Mouse (Mus musculus) midbrain, embryonic 13.5 days (tissue): ENCODE data around the gene Mfsd12. TPM values are rescaled to one million over a fixed set of nuclear protein-coding genes. Genes with fewer than 3 reads are reported as not detected.

Experiments
- ATAC-seq: fragments of 200-750 bp; cut with Nextera tagmentation; 2 replicates; pipeline ENCODE4 v1.8.0; 2017; ENCODE audit warnings: mild to moderate bottlenecking, moderate TSS enrichment, moderate library complexity
- H3K27ac ChIP-seq: fragments of 300-500 bp; sonication (generic); 2 replicates; pipeline ENCODE4 v1.5.1; 2015; ENCODE audit warnings: inconsistent platforms, mild to moderate bottlenecking, moderate library complexity
- H3K27me3 ChIP-seq: fragments of 300-500 bp; sonication (generic); 2 replicates; pipeline ENCODE4 v1.6.1; 2015; ENCODE audit warnings: mild to moderate bottlenecking, inconsistent platforms
- H3K36me3 ChIP-seq: fragments of 300-500 bp; sonication (generic); 2 replicates; pipeline ENCODE4 v1.6.1; 2015; ENCODE audit warnings: mild to moderate bottlenecking, inconsistent platforms
- H3K4me1 ChIP-seq: fragments of 300-500 bp; sonication (generic); replicated peaks from 2 replicates; pipeline ENCODE4 v1.6.1; 2015; ENCODE audit warnings: inconsistent platforms
- H3K4me2 ChIP-seq: fragments of 300-500 bp; sonication (generic); replicated peaks from 2 replicates; pipeline ENCODE4 v1.6.1; 2015; ENCODE audit warnings: moderate library complexity, mild to moderate bottlenecking, inconsistent platforms
- H3K4me3 ChIP-seq: fragments of 300-500 bp; sonication (generic); replicated peaks from 2 replicates; pipeline ENCODE4 v1.5.1; 2015; ENCODE audit warnings: mild to moderate bottlenecking, inconsistent platforms
- H3K9ac ChIP-seq: fragments of 300-500 bp; sonication (generic); replicated peaks from 2 replicates; pipeline ENCODE4 v1.6.1; 2015; ENCODE audit warnings: mild to moderate bottlenecking, inconsistent platforms
- H3K9me3 ChIP-seq: fragments of 300-500 bp; sonication (generic); 2 replicates; pipeline ENCODE4 v1.6.1; 2016; ENCODE audit warnings: mild to moderate bottlenecking, inconsistent platforms
- WGBS: fragments of 180-500 bp; shearing (Covaris S2); methylation state at CpG from one replicate; pipeline ENCODE4 v1.1.7; 2015; 5-methylcytosine and 5-hydroxymethylcytosine counted together
- microRNA-seq: library from miRNA; unstranded; fragments of <30 nt; microRNA quantifications from one replicate; pipeline ENCODE4, GENCODE M21; 2016
- polyA plus RNA-seq: library from polyadenylated mRNA; unstranded; fragments of >200 nt; fragmentation: Nextera tagmentation; extraction: Ambion mirVana; gene quantifications from 2 replicates; pipeline ENCODE4 v1.2.1, GENCODE M21; 2015

Mfsd12 gene
- polyA plus RNA-seq, 1 experiment from 2014 or later = 10.1 TPM

DNA sequence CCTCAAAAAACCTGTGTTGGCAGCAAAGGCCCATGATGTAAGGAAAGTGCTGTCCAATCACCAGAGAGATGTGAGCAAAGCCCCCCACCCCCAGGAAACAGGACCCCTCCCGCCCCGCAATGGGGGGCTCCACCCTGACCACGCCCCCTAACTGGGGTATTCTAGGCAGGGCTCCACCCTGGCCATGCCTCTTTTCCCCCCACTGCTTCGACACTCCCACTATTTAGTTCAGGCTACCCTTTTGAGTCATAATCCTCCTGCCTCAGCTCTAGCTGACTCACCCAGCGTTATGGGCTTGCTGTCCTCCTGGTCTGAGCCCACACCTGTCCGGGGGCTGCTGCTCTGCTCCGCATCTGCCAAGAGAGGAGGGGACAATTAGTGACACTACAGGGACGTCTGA lies 52.0 kb downstream of the Mfsd12 start:
- no peak for ATAC-seq
- H3K9ac ChIP-seq = no peak overlapping the region
- no peak overlapping the region; the same call in 1 of the 2 replicates for H3K27ac ChIP-seq
- H3K4me3 ChIP-seq = no peak overlapping the region
- peaks cover 38% of the 10 kb centered on the region for H3K36me3 ChIP-seq
- H3K9me3 ChIP-seq = no peaks in the 10 kb centered on the region
- peaks cover 82% of the 10 kb centered on the region for H3K4me1 ChIP-seq
- WGBS = 17% methylated on average over 8 of the region's 8 CpGs
- H3K4me2 ChIP-seq = 0 out of 2 replicates have a peak overlapping the region, but pooled peaks have one; percentile 9
- peaks cover 43% of the 10 kb centered on the region for H3K27me3 ChIP-seq

- no peak overlapping the region for H3K27ac ChIP-seq
- H3K9me3 ChIP-seq = no peaks in the 10 kb centered on the region
- H3K27me3 ChIP-seq = peaks cover 37% of the 10 kb centered on the region
- peaks cover 93% of the 10 kb centered on the region for H3K4me1 ChIP-seq
- H3K4me3 ChIP-seq = no peak overlapping the region
- H3K4me2 ChIP-seq = no peak overlapping the region
- no peak overlapping the region for H3K9ac ChIP-seq
- no peak for ATAC-seq
- 72% methylated on average over 4 of the region's 4 CpGs for WGBS
- peaks cover 30% of the 10 kb centered on the region for H3K36me3 ChIP-seq
Measured at GRCm38 (mm10) chr10:81410350-81410749, 53.1 kb downstream of the Mfsd12 start.

- 80% methylated on average over 9 of the region's 9 CpGs for WGBS
- no peak for ATAC-seq
Measured at GRCm38 (mm10) chr10:81410981-81411380, 53.7 kb downstream of the Mfsd12 start.

GRCm38 (mm10) chr10:81411471-81412400 lies 54.4 kb downstream of the Mfsd12 start:
- peak overlapping the region; percentile 67 for H3K27ac ChIP-seq
- ATAC-seq = no peak; the same call in 1 of the 2 replicates
- peaks cover 17% of the 10 kb centered on the region; the same call in 1 of the 2 replicates for H3K36me3 ChIP-seq
- H3K9me3 ChIP-seq = no peaks in the 10 kb centered on the region
- 68% methylated on average over 18 of the region's 18 CpGs for WGBS
- peaks cover 89% of the 10 kb centered on the region for H3K4me1 ChIP-seq
- H3K27me3 ChIP-seq = peaks cover 25% of the 10 kb centered on the region
- H3K9ac ChIP-seq = 0 out of 2 replicates have a peak overlapping the region, but pooled peaks have one; percentile 7
- no peak overlapping the region for H3K4me3 ChIP-seq
- no peak overlapping the region for H3K4me2 ChIP-seq

More at GRCm38 (mm10) chr10:81410981-81411380, 53.7 kb downstream of the Mfsd12 start:
- H3K36me3 ChIP-seq = peaks cover 24% of the 10 kb centered on the region
- H3K27ac ChIP-seq = peak overlapping the region; percentile 67; the same call in 1 of the 2 replicates
- peaks cover 31% of the 10 kb centered on the region for H3K27me3 ChIP-seq
- no peak overlapping the region for H3K9ac ChIP-seq
- no peak overlapping the region for H3K4me2 ChIP-seq
- H3K4me3 ChIP-seq = no peak overlapping the region
- peaks cover 91% of the 10 kb centered on the region for H3K4me1 ChIP-seq
- H3K9me3 ChIP-seq = no peaks in the 10 kb centered on the region

GRCm38 (mm10) chr10:81412586-81413309 lies 55.5 kb downstream of the Mfsd12 start:
- H3K27ac ChIP-seq = peak overlapping the region; percentile 67
- peaks cover 89% of the 10 kb centered on the region for H3K4me1 ChIP-seq
- peaks cover 18% of the 10 kb centered on the region for H3K27me3 ChIP-seq
- no peak overlapping the region for H3K4me3 ChIP-seq
- H3K36me3 ChIP-seq = peaks cover 7% of the 10 kb centered on the region; the same call in 1 of the 2 replicates
- no peak overlapping the region for H3K4me2 ChIP-seq
- no peak for ATAC-seq
- 0 out of 2 replicates have a peak overlapping the region, but pooled peaks have one; percentile 7 for H3K9ac ChIP-seq
- 76% methylated on average over 16 of the region's 16 CpGs for WGBS
- H3K9me3 ChIP-seq = no peaks in the 10 kb centered on the region

DNA sequence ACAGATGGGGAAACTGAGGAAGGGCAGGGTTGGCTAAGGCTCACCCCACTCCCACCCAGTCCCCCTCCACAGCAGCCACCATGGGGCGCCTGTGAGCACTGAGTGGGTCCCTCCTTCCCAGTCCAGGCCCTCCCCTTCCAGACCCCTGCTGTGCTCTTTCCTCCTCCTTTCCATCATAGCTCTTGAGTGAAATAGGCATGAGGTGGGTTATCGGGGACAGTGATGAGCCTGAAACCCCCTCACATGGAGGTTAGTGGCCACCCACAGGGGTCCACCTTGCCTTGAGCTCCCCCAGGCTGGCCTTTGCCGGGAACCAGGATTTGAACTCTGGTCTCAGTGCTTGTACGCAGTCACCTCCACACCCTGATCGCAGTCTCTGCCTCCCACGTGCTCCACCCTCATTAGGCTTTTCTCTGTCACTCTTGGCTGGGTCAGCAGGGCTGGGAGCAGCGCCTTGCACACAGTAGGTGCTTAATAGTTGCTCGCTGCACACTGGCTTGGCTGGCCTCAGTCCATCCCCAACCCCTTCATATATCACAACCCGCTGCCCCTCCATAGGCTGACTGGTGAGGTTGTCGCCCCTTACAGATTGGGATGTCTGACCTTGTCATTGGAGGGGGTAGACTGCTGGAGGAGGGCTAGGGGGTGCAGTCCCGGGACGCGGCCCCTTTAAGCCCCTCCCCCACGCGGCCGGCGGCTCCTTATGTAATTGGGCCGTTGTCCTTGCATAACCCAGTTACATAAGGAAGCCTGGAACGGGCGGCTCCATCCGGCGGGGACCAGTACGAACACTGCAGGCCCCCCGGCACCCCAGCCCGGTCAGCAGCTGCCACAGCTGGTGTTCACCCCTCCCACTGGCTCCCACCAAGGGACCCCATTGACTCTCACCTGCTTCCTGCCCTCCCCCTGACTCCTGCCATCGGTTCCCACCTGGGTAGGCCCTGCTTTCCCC lies 56.3 kb downstream of the Mfsd12 start:
- Histone ChIP-seq H3K4me2 (peak overlapping the region; percentile 32), H3K4me3 (no peak overlapping the region), H3K4me1 (peaks cover 90% of the 10 kb centered on the region), H3K9ac (peak overlapping the region; percentile 49; the same call in 1 of the 2 replicates), H3K27ac (no peak overlapping the region), H3K27me3 (peaks cover 12% of the 10 kb centered on the region), H3K36me3 (no peaks in the 10 kb centered on the region), H3K9me3 (no peaks in the 10 kb centered on the region)
- 27% methylated on average over 26 of the region's 26 CpGs for WGBS
- no peak for ATAC-seq

- Histone ChIP-seq H3K27me3 (peaks cover 5% of the 10 kb centered on the region; the same call in 1 of the 2 replicates), H3K36me3 (peaks cover 4% of the 10 kb centered on the region; the same call in 1 of the 2 replicates), H3K27ac (no peak overlapping the region), H3K4me2 (no peak overlapping the region), H3K4me3 (no peak overlapping the region), H3K4me1 (peaks cover 84% of the 10 kb centered on the region), H3K9ac (no peak overlapping the region), H3K9me3 (no peaks in the 10 kb centered on the region)
- no peak for ATAC-seq
Measured at GRCm38 (mm10) chr10:81414682-81415081, 57.4 kb downstream of the Mfsd12 start.

- H3K36me3 ChIP-seq = peaks cover 8% of the 10 kb centered on the region
- no peak overlapping the region for H3K4me2 ChIP-seq
- WGBS = 76% methylated on average over 5 of the region's 5 CpGs
- no peak overlapping the region for H3K27ac ChIP-seq
- H3K9ac ChIP-seq = no peak overlapping the region
- ATAC-seq = no peak
- H3K9me3 ChIP-seq = no peaks in the 10 kb centered on the region
- peaks cover 5% of the 10 kb centered on the region; the same call in 1 of the 2 replicates for H3K27me3 ChIP-seq
- no peak overlapping the region for H3K4me3 ChIP-seq
- peaks cover 80% of the 10 kb centered on the region for H3K4me1 ChIP-seq
Measured at GRCm38 (mm10) chr10:81415146-81415545, 57.9 kb downstream of the Mfsd12 start.

Small RNA genes within 50 kb of the gene (microRNA-seq; reads per million reads assigned to microRNA genes)
- gene Mir6913 = 0.62 reads per million

Other genes with a start within 250 kb of the Mfsd12 start
- 13.2 and 15.2 TPM in 2 replicates for gene Zbtb7a, start 222.3 kb upstream of the Mfsd12 start, polyA plus RNA-seq
- 60.0 and 60.9 TPM in 2 replicates for gene Pias4, start 189.6 kb upstream of the Mfsd12 start, polyA plus RNA-seq
- gene Eef2, start 180.9 kb upstream of the Mfsd12 start, polyA plus RNA-seq = 565 and 579 TPM in 2 replicates
- 48.4 and 67.3 TPM in 2 replicates for gene Dapk3, start 174.5 kb upstream of the Mfsd12 start, polyA plus RNA-seq
- gene 4930442H23Rik, start 173.6 kb upstream of the Mfsd12 start, polyA plus RNA-seq = 0.12 and 0.15 TPM in 2 replicates
- gene Nmrk2, start 155.4 kb upstream of the Mfsd12 start, polyA plus RNA-seq = 0.16 TPM in 1 of 2 replicates, not detected in the other
- gene Atcay, start 126.7 kb upstream of the Mfsd12 start, polyA plus RNA-seq = 66.0 and 77.3 TPM in 2 replicates
- gene Zfr2, start 124.3 kb upstream of the Mfsd12 start, polyA plus RNA-seq = 16.5 and 19.7 TPM in 2 replicates
- 7.2 and 8.8 TPM in 2 replicates for gene Matk, start 104.6 kb upstream of the Mfsd12 start, polyA plus RNA-seq
- gene Mrpl54, start 90.6 kb upstream of the Mfsd12 start, polyA plus RNA-seq = 138 and 148 TPM in 2 replicates
- gene Apba3, start 90.5 kb upstream of the Mfsd12 start, polyA plus RNA-seq = 27.9 and 30.8 TPM in 2 replicates
- 4.9 and 5.5 TPM in 2 replicates for gene Tjp3, start 65.9 kb upstream of the Mfsd12 start, polyA plus RNA-seq
- gene Pip5k1c, start 64.5 kb upstream of the Mfsd12 start, polyA plus RNA-seq = 92.8 and 99.6 TPM in 2 replicates
- gene Cactin, start 36.4 kb upstream of the Mfsd12 start, polyA plus RNA-seq = 35.5 and 35.8 TPM in 2 replicates
- gene Tbxa2r, start 28.8 kb upstream of the Mfsd12 start, polyA plus RNA-seq = 4.7 and 4.9 TPM in 2 replicates
- gene Gipc3, start 14.2 kb upstream of the Mfsd12 start, polyA plus RNA-seq = not detected in 2 replicates
- 46.5 and 49.8 TPM in 2 replicates for gene Hmg20b, start 7.0 kb upstream of the Mfsd12 start, polyA plus RNA-seq
- gene 4930404N11Rik, start 8.3 kb downstream of the Mfsd12 start, polyA plus RNA-seq = 0.44 and 0.70 TPM in 2 replicates
- gene Fzr1, start 21.0 kb downstream of the Mfsd12 start, polyA plus RNA-seq = 127 and 133 TPM in 2 replicates
- gene Dohh, start 26.9 kb downstream of the Mfsd12 start, polyA plus RNA-seq = 73.5 TPM in 2 replicates
- gene Gm48551, start 27.0 kb downstream of the Mfsd12 start, polyA plus RNA-seq = 6.9 and 7.2 TPM in 2 replicates
- 1.2 and 2.1 TPM in 2 replicates for gene Gm48552, start 31.5 kb downstream of the Mfsd12 start, polyA plus RNA-seq
- 1.4 and 1.9 TPM in 2 replicates for gene Smim24, start 35.6 kb downstream of the Mfsd12 start, polyA plus RNA-seq
- 13.1 and 15.2 TPM in 2 replicates for gene Nfic, start 98.1 kb downstream of the Mfsd12 start, polyA plus RNA-seq
- gene Celf5, start 125.2 kb downstream of the Mfsd12 start, polyA plus RNA-seq = 75.5 and 79.4 TPM in 2 replicates
- 57.1 and 58.2 TPM in 2 replicates for gene Ncln, start 138.9 kb downstream of the Mfsd12 start, polyA plus RNA-seq
- gene S1pr4, start 142.6 kb downstream of the Mfsd12 start, polyA plus RNA-seq = 0.64 and 0.77 TPM in 2 replicates
- 0.94 and 1.0 TPM in 2 replicates for gene Gna15, start 166.7 kb downstream of the Mfsd12 start, polyA plus RNA-seq
- 74.5 and 77.1 TPM in 2 replicates for gene Gna11, start 187.7 kb downstream of the Mfsd12 start, polyA plus RNA-seq
- 451 and 572 TPM in 2 replicates for gene Aes, start 202.0 kb downstream of the Mfsd12 start, polyA plus RNA-seq
- gene Tle2, start 217.1 kb downstream of the Mfsd12 start, polyA plus RNA-seq = 23.6 and 26.2 TPM in 2 replicates
- 2.8 and 4.4 TPM in 2 replicates for gene Tle6, start 243.6 kb downstream of the Mfsd12 start, polyA plus RNA-seq
- gene BC025920, start 248.8 kb downstream of the Mfsd12 start, polyA plus RNA-seq = 2.9 and 3.0 TPM in 2 replicates